Mouse (Mus musculus) kidney, postnatal 4 days (tissue): ENCODE measurements around the gene Ppp1r15b.

Experiments
- DNase-seq, 2 experiments: peaks; one replicate each; pipeline ENCODE4 v3.0.0; 2021; ENCODE audit warnings: mixed read lengths in 2 of 2

Gene Ppp1r15b

DNA sequence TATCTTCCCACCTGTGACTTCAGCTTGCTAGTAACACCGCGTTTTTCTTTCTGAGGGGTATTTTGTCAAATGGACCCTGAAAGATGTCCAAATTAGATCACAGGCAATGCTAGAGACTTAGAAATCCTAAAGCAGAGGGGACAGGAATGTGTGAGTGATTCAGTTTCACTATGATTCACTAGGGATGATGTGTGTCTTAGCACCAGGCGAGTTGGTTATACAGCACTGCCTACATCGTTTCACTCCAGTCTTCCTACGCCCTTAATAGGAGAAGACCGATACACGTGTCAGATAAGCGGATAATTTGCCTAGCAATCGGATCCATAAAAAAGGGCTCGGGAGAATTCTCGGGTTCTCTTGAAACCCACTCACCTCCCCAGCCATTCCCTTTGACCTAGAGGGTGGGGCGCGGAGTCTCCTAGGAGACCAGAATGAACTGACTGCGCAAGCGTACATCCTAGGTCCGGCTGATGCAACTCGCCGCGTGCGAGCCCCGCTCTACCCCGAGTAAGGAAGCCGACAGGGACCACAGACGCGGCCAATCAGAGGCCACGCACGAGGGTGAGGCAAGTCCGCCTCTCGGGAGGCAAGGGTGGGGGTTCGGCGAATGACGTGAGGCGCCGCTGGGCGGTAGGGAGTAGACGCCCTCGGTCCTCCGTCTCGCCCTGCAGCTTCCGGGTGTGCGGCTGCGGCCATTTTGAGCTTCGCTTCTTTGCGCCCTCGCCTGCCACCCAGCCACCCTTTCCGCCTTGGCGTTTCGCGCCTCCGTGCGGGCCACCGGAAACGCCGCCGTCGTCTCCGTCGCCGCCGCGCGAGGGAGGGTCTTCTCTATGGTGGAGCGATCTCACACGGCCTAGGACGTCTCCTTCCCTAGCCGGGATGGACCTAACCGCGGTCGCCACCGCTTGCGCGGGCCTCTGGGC lies at the start of gene Ppp1r15b:
TSS of gene Ppp1r15b (plus strand) at position 506 of the 923 bp plus-strand sequence.
- DNase-seq: peak; percentile 98 to 99

DNA sequence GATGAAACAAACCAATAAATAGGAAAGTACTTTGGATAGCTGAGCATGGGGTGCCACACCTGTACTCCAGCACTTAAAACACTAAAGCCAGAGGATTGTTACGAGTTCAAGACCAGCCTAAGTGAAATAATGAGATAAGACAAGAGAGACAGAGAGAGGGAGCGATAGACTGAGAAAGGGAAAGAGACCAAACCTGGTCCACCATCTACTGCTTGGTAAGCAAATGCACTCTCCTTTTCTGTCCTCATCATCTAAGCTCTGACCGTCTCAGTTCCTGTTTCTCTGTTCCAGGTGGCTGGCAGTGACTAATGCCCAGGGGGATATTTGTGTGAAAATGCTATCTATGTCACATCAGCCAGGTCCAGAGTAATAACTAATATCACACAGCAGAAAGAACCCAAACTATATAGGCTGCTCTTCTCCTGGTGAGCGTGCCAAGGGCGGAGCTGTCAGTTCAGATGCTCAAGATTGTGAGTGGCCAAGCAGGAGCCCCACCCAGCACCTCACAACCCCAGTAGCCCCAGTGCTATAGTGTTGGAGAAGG lies 47.9 kb upstream of the Ppp1r15b start:
- no peak for DNase-seq

DNA sequence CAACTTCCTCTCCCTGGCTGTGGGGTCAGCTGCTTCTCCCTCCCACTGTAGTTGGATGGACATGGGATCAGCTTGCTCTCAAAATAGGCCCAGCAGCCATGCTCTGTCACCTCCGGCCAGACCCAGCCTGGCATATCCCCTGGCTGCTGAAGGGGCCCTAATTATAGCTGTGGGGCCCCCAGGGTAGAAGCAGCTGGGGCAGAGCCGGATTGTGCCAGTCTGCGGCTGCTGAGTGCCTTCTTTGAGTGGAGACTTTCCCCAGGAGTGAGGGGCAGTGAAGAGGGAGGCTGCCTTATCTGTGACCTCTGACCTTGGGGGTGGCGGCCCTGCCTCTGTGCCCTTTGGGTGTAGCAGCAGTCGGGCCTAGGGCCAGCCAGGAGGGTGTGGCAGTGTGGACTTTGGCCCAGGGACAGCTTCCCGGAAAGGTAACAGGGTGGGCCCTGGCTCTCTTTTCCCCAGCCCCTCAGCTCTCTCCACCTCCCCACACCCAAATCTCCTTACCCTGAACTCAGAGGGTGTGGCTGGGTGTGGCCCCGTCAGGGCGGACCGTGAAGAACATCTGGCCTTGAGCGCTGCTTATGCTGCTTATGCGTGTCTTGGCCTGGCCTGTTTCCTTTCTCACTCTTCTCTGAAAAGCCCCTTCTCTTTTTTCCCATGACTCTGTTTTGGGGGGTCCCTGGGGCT lies 46.9 kb upstream of the Ppp1r15b start:
- peak in 1 of 2 experiments; percentile 28 for DNase-seq

DNA sequence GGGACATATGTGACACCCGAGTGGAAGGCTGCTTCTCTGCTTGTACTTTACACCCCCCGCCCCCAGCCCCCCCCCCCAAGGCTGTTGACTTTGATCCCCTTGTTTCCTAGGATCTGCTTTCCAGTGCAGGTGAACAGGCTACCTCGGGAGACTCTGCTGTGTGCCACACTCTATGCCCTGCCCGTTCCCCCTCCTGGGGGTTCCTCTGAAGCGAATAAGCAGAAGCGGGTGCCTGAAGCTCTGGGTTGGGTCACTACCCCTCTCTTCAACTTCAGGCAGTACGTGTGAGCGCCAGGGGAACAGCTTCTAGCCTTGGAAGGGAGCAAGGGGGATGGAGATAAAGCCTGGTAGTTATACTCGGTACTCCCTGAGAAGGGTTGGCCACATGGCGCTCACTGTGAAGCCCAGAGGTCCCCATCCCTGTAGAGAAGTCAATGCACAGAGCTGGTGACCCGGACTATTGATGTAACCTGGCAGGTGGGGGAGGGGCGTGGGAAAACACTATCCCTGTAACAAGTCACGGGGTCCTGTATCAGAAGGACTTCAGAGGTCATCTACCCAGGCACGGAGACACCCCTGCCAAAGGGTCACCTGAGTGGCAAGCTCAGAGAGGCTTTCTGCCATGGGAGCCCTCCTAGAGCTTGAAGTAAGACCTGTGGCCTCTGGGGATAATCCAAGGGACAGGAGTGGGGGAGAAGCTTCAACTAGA lies 46.1 kb upstream of the Ppp1r15b start:
- no peak for DNase-seq

DNA sequence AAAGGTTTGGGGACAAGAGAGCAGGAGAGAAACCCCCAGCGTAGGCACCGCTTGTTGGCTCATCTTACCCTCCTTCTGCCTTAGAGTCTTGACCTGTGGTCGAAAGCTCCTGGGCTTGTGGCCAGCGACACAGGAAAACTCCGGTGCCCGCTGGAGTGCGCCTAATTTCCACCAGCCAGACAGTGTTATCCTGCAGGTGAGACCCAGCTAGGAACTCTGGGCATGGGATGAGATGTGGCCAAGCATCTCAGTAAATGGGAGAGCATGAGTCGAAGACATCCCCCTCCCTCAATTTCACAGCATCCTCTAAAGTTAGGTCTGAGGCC lies 45.6 kb upstream of the Ppp1r15b start:
- peak in 1 of 2 experiments; percentile 45 for DNase-seq

DNA sequence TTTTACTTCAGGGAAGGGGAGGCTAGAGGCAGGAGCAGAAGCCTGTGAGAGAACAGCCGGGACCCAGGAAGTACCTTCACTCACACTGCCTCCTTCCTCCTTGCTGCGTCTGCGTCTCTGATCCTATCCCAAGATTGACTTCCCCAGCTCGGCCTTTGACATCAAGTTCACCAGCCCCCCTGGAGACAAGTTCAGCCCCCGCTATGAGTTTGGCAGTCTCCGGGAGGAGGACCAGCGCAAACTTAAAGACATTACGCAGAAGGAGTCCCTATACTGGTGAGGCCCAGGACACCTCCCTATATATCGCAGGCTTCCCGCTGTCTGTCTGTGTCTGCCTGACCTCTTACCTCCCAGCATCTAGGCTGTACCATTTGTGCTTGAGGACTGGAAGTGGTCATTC lies 44.1 kb upstream of the Ppp1r15b start:
- no peak for DNase-seq

DNA sequence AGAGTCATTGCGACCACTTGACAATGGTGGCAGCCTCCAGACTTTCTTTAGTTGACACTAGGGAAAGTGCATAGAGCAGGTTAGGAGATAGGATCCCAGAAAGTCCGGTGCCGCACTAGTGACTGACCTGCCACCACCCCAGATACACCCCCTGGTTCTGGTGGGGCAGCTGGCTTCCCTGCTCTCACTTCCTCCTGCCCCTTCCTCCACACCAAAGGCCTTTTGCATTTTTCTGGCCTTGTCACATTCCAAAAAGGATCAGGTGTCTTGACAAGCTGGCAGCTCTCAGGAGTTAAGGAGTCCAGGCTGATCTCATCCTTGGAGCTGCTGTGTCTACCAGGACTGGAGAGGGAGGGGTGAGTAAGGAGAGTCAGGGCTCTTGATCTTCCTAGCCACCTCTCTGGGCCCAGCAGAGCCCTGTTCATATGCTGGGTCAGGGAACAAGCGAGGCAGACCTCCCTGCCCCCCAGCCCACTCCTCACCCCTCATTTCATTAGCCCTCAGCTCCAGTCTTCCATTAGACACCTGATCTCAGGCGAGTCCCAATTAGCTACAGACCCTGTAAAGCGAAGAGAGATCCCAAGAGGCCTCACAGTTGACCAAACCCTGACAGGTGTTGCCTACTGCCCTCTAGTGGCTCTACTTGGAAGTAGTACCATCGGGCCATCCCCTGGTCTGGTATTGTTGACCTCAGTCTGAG lies 43.6 kb upstream of the Ppp1r15b start:
- DNase-seq: peak; percentile 71 to 79

DNA sequence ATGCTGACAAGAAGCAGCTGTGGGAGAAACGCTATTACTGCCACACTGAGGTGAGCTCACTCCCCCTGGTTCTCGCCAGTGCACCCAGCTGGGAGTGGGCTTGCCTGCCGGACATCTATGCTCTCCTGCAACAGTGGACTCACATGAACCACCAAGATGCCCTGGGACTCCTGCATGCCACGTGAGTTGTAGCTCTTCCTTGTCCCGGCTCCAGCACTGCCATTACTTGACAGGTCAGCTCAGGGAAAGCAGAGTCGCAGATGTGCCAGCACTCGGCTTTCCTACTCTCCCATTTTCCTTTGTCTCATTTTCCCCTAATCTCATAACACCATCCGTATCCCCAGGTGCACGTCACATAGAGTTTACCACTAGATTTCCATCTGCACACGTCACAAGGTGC lies 42.7 kb upstream of the Ppp1r15b start:
- no peak for DNase-seq

DNA sequence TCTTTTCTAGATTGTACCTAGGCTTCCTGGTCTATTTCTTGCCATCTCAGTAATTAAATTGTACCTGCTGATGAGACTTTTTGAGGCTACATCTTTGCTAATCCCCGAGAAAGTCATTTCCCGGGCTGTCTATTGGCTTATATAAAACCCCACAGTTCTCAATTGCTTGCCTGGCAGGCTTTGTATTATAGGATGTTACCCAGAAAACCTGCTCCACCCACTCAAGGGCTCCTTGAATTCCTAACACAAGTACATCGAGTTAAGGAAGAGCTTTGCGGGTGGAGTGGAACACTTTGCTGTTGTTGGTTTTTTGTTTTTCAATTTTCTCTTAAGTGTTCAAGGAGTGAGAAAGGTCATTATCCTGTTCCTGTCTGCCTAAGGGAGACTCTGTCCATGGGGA lies 41.5 kb upstream of the Ppp1r15b start:
- no peak for DNase-seq

DNA sequence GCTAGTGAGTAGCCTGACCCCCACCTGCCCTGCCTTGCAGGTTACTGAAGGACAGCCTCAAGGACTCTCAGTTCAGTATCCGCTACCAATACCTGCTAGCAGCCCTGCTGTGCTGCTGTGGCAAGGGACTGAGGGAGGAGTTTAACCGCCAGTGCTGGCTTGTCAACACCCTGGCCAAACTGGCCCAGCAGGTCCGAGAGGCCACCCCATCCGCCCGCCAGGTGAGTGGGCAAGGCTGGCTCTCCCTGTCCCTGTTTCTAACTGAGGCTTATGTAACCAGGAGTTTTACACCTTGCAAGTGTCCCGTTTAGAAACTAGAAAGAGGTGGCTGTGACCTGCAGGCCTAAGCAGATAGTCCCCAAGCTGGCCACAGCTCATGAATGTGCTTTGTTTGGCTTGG lies 40.3 kb upstream of the Ppp1r15b start:
- DNase-seq: peak; percentile 59 to 76

DNA sequence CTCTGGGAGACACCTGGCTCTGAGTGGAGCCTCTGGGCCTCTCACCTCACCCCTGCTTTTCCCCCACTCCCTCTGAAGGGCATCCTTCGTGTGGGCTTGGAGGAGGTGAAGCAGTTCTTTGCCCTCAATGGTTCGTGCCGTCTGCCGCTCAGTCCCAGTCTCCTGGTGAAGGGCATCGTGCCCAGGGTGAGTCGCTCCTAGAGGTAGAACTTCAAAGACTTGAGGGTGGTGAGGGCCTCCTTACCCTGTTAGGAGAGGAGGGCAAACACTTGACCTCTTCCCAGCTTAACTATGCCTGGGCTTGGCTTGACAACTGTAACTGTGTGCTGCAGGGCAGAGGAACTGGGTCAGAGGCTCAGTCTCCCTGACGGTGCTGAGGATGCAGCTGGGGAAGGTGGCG lies 39.5 kb upstream of the Ppp1r15b start:
- DNase-seq: no peak

DNA sequence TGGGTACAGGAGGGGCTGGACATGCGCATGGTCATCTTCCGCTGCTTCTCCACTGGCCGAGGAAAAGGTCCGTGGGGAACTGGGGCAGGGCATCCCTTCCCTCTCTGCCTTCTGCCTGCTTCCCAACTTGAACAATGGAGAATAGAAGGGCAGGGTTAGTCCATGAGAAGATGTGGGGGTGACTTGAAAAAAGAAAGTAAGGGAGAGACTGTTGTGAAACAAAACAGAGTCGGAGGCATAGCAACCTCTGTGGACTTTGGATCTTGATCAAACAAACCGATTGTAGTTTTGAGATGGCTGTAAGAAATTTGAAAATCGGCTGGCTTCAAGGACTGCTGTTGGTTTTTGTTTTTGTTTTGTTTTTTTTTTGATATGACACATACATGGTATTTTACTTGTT lies 37.2 kb upstream of the Ppp1r15b start:
- no peak for DNase-seq

DNA sequence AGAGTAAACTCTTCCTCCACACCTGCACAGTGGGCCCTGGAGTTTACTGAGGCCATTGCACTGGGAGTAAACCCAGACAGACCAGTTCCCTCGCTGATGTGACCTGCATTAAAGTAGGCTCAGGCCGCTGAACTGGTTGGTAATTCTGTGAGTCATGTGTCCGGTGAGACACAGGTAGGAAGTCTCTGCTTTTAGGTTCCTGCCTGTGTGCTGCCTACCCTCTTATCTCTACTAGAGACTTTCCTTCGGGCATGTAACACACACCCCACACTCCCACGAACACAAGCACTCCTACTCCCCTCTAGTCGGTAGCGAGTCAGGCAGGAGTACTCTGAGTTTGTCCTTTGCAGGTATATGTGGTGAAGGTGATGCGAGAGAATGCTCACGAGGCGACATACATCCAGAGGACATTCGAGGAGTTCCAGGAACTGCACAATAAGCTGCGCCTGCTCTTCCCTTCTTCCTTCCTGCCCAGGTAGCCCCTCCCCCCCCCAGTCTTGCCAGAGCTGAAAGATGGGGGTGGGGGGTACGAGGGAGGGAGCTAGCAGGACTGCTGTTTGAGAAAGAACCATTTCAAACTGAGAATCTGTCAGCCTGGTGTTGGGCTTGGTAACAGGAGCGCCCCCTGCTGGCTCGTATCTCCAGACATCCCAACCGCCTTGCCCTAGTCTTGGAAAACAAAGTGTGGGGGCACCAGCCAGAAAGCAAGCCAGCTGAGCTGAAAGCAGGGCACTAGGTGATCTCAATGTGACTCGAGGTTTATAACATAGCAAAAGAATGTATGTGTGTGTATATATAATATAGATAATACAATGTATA lies 29.8 kb upstream of the Ppp1r15b start:
- peak; percentile 87 to 90 for DNase-seq

DNA sequence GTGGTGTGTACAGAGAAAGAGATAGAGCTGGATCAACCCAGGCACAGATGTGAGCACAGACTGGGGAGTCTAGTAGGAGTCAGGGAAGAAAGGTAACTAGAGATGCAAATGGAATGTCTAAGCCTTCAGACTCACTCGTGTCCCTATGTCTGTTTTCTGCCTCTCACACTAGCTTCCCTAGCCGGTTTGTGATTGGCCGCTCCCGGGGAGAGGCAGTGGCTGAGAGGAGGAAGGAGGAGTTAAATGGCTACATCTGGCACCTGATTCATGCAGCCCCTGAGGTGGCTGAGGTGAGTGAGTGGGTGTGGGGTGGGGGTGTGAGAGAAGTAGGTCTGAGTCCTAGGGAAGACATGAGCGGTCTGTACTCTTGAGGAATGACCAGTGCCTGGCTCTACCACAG lies 28.8 kb upstream of the Ppp1r15b start:
- no peak for DNase-seq

DNA sequence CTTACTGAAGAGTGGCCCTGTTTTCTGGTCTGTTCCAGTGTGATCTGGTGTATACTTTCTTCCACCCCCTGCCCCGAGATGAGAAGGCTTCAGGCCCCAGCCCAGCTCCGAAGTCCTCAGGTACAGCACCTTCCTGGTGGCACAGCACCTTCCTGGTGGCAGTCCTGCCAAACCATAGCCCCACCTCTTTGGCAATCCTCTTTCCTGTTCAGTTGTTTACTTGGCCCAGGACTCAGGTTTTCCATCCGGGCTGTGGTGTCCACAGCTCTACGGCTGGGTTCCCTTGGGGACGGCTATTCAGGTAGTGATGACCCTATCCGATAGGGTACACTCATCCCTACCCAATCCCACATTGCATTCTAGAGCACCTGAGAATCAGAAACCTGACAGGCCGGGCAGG lies 27.6 kb upstream of the Ppp1r15b start:
- DNase-seq: no peak

DNA sequence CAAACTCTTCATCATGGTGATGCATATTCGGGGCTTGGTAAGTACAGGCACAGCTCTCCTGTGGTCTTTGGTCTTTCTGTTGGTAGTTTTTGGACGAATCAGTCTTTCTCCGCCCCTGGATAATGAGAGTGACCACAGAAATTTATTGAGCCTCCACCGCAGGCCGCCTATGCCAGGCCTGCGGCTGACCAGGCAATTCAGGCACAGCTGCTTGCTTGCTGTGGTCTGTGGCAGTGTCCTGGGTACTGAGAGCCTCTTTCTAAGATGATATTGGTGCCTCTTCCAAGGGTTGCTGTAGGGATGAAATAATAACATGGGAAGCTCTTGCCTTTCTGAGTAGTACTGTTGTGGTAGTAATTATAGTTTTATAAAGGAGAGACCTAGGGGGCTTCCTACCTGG lies 27.1 kb upstream of the Ppp1r15b start:
- DNase-seq: no peak

DNA sequence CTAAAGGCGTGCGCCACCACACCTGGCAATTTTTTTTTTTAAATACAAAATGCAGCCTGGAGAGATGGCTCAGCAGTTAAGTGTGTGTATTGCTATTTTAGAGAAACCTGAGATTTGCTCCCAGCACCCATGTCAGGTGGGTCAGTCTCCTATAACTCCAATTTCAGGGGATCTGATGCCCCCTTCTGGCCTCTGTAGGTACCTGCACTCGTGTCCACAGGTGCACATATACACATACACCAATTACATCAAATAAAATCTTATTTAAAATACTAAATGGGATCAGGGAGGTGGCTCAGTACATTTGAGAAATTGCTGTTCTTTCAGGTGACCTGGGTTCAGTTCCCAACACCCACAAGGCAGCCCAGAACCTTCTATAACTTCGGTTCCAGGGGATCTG lies 14.8 kb upstream of the Ppp1r15b start:
- no peak for DNase-seq

DNA sequence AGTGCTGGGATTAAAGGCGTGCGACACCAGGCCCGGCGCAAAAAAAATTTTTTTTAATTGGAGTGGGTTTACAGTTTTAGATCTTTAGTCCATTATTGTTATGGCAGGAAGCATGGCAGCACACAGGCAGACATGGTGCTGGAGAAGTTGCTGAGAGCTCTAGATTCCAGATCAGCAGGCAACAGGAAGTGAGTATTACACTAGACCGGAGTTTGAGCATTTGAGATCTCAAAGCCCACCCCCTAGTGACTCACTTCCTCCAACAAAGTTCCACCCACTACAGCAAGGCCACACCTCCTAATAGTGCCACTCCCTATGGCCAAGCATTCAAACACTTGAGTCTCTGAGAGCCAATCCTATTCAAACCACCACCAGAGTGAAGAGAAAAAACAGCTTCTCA lies 12.8 kb upstream of the Ppp1r15b start:
- no peak for DNase-seq

DNA sequence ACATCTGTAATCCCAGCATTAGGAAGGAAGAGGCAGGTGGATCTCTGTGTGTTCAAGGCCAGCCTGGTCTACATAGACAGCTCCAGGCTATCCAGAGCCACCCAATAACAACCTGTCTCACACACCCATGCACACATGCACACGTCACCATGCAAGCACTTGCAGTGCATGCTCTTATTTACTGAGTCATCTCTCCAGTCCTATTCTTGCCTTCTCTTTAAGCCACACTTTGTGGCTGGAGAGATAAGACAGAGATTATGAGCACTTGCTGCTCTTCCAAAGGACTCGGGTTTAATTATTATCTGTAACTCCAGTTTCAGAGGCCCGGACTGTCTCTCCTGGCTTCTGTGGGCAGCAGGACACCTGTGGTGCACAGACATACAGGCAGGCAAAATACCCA lies 12.1 kb upstream of the Ppp1r15b start:
- no peak for DNase-seq

DNA sequence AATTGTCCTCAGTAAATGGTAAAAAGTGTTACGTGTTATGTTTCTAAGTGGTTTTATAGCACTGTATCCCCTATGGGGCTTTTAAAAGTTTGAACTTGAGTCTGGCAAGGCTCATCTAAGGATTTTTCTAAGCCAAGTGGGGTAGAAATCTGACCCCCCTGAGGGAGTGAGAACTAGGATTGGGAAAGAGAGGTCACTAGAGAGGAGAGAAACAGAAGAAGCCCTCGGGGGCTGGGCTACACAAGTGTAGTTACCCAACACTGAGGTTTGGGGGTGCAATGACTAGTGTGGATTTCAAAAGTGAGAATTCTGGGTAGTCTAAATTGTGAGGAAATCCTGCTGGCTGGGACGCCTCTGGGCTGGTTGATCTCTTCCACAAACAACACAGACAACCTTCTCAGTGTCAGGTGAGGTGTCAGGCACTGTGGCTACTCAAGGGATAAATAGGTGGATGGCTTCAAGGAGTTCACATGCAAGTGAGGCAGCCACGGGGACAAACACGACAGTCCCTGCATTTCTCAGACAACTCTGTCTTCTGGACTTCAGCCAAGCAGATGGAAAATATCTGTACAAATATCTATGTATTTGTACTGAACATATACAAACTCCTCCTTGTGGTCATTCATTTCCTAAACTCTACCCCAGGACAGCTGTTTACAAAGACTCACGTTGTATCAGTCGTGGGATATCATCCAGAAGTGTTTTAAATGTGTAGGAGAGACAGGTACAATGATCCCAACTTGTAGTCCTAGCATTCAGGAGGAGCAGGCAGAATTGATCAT lies 10.8 kb upstream of the Ppp1r15b start:
- DNase-seq: no peak

DNA sequence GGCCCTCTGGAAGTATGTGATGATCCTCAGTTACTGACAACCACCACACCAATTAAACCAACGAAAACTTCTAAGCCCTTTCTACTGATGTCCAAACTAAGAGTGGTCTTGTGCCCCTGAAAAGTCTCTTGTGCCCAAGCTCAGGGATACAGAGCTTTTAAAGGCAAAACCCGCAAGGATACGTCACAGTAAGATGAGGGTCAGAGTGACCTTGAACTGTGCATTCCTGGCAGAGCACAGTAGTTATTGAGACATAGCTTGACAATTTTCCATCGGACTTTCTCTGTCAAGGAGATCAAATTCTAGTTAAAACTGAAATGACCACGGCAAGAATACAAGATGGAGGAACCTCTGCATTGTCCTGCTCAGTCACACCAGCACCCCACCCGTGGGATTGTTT lies 9.7 kb upstream of the Ppp1r15b start:
- no peak for DNase-seq
